Mouse (Mus musculus): ENCODE measurements around the gene Mycbp. TPM values are rescaled to one million over a fixed set of nuclear protein-coding genes. Genes with fewer than 3 reads are reported as not detected.

Mycbp gene
- polyA plus RNA-seq, 1 experiment from 2014 or later = 65.6 TPM

Other genes with a start within 250 kb of the Mycbp start
- 69.9 and 79.4 TPM in 2 replicates for gene Macf1, start 220.5 kb upstream of the Mycbp start, polyA plus RNA-seq (2016; fragmentation: Nextera tagmentation; extraction: Ambion mirVana)
- gene Ndufs5, start 186.6 kb upstream of the Mycbp start, polyA plus RNA-seq (2016; fragmentation: Nextera tagmentation; extraction: Ambion mirVana) = 484 and 498 TPM in 2 replicates
- 65.6 TPM in 2 replicates for gene Akirin1, start 154.5 kb upstream of the Mycbp start, polyA plus RNA-seq (2016; fragmentation: Nextera tagmentation; extraction: Ambion mirVana)
- 2.2 and 3.4 TPM in 2 replicates for gene Rhbdl2, start 117.0 kb upstream of the Mycbp start, polyA plus RNA-seq (2016; fragmentation: Nextera tagmentation; extraction: Ambion mirVana)
- gene 4933427I04Rik, start 45.2 kb upstream of the Mycbp start, polyA plus RNA-seq (2016; fragmentation: Nextera tagmentation; extraction: Ambion mirVana) = not detected in 2 replicates
- gene Rragc, start 12.6 kb downstream of the Mycbp start, polyA plus RNA-seq (2016; fragmentation: Nextera tagmentation; extraction: Ambion mirVana) = 47.8 and 50.1 TPM in 2 replicates
- gene 4930535I16Rik, start 13.2 kb downstream of the Mycbp start, polyA plus RNA-seq (2016; fragmentation: Nextera tagmentation; extraction: Ambion mirVana) = not detected in 2 replicates

Data from heart, embryonic 12.5 days (tissue).